Mouse (Mus musculus) spleen, adult 2 months (tissue): ENCODE results near the gene Mtg2. TPM values are rescaled to one million over a fixed set of nuclear protein-coding genes. Genes with fewer than 3 reads are reported as not detected.
A peak's percentile ranks its signal among the peaks of the same experiment; 100 is the strongest.

Experiments used
- DNase-seq, 2 experiments: peaks; one replicate each; pipeline versions ENCODE4 v3.0.0 to v3.0.0-alpha.2; 2012 to 2021; ENCODE audit warnings: low spot score in 2 of 2, low read depth in 1 of 2
- H3K27ac ChIP-seq: fragments of 200-500 bp; 2 replicates; pipeline ENCODE4 v1.5.1; 2012; ENCODE audit warnings: low read length, inconsistent platforms; ENCODE audit not compliant: insufficient read depth
- H3K27me3 ChIP-seq: fragments of 200-500 bp; 2 replicates; pipeline ENCODE4 v1.6.1; 2012; ENCODE audit warnings: mild to moderate bottlenecking, moderate library complexity, low read length, inconsistent platforms; ENCODE audit not compliant: control insufficient read depth, insufficient read depth
- H3K36me3 ChIP-seq: fragments of 200-500 bp; 2 replicates; pipeline ENCODE4 v1.6.1; 2012; ENCODE audit warnings: mild to moderate bottlenecking, low read length, inconsistent platforms; ENCODE audit not compliant: control insufficient read depth, insufficient read depth
- H3K4me1 ChIP-seq: fragments of 200-500 bp; 2 replicates; pipeline ENCODE4 v1.6.1; 2011; ENCODE audit warnings: inconsistent platforms; ENCODE audit not compliant: control insufficient read depth, insufficient read depth, insufficient read length
- H3K4me3 ChIP-seq: fragments of 200-500 bp; 2 replicates; pipeline ENCODE4 v1.5.1; 2011; ENCODE audit warnings: mild to moderate bottlenecking, inconsistent platforms; ENCODE audit not compliant: insufficient read depth, insufficient read length; ENCODE audit errors: extremely low read depth
- CTCF ChIP-seq: fragments of 200-500 bp; IDR thresholded peaks from 2 replicates; pipeline ENCODE4 v1.5.1; 2011; ENCODE audit warnings: mild to moderate bottlenecking, inconsistent platforms; ENCODE audit not compliant: insufficient read depth, insufficient read length, insufficient replicate concordance; ENCODE audit errors: extremely low read depth
- POLR2A ChIP-seq: fragments of 200-500 bp; IDR thresholded peaks from 2 replicates; pipeline ENCODE4 v1.6.1; 2011; ENCODE audit warnings: low read depth, low read length, inconsistent platforms
- WGBS: fragments of 180-500 bp; shearing (Covaris S2); methylation state at CpG from one replicate; pipeline ENCODE4 v1.1.7; 2018; 5-methylcytosine and 5-hydroxymethylcytosine counted together
- polyA plus RNA-seq: library from polyadenylated mRNA; depleted of rRNA; stranded (reverse); fragments of >200 nt; gene quantifications from 2 replicates; pipeline ENCODE4 v1.2.3, GENCODE M21; 2012

Gene Mtg2
- polyA plus RNA-seq, 1 experiment: 13.9 TPM

DNA sequence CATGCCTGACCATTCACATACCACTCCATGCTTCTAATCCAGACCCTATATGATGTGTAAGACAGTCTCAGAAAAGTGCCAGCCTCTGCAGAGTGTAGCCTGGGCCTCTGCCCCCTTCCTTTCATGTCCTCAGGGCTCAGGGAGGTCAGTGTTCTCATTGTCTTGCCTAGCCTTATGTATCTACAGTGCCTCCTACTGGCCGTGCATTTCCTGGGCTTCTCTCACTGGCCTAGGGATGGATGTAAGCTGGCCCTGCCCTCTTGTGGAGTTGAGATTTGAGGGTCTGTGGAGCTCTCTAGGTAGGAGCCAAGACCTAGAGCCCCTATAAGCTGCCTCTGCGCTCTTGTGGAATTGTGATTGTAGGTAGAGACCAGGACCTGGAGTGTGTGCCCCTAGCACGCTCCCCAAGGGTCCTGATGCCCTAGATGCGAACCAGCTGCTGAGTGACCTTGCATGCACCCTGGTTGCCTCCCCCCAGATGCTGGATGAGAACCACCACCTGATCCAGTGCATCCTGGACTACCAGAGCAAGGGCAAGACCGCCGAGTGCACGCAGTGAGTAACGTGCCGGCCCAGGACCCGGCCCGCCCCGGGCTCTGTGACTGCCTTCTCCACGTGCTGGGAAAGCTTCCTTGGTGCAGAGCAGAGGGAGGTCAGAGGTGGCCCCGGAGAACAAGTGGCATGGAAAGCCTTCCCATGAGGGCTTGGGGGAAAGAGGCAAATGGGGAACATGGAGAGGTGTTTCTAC is 18.2 kb upstream of the Mtg2 start:
- Histone ChIP-seq H3K4me1 (peaks cover 2% of the 10 kb centered on the region; the same call in 1 of the 2 replicates), H3K4me3 (no peak overlapping the region), H3K27me3 (no peaks in the 10 kb centered on the region), H3K27ac (no peak overlapping the region), H3K36me3 (peaks cover 6% of the 10 kb centered on the region)
- TF ChIP-seq POLR2A (no peak), CTCF (peak; percentile 18; the same call in 1 of the 2 replicates)
- 94% methylated on average over 14 of the region's 14 CpGs for WGBS
- DNase-seq: peak in 1 of 2 experiments; percentile 22

DNA sequence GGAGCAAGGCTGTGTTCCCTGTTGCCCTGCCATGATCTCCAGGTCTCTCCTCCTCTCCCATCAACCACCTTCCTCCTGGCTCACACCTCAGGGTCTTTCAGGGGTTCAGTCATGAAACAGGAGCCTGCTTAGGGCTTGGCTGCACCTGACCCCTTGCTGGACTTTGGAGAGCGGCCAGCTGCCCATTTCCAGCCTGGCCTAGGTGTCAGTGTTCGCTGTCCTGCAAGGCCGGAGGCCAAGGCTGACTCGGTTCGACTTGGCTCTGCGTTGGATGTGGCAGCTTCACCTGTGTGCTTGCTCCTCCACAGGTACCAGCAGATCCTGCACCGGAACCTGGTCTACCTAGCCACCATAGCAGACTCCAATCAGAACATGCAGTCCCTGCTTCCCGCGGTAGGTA is 17.4 kb upstream of the Mtg2 start:
- peaks cover 7% of the 10 kb centered on the region for H3K36me3 ChIP-seq
- whole genome bisulfite sequencing: 96% methylated on average over 9 of the region's 9 CpGs

DNA sequence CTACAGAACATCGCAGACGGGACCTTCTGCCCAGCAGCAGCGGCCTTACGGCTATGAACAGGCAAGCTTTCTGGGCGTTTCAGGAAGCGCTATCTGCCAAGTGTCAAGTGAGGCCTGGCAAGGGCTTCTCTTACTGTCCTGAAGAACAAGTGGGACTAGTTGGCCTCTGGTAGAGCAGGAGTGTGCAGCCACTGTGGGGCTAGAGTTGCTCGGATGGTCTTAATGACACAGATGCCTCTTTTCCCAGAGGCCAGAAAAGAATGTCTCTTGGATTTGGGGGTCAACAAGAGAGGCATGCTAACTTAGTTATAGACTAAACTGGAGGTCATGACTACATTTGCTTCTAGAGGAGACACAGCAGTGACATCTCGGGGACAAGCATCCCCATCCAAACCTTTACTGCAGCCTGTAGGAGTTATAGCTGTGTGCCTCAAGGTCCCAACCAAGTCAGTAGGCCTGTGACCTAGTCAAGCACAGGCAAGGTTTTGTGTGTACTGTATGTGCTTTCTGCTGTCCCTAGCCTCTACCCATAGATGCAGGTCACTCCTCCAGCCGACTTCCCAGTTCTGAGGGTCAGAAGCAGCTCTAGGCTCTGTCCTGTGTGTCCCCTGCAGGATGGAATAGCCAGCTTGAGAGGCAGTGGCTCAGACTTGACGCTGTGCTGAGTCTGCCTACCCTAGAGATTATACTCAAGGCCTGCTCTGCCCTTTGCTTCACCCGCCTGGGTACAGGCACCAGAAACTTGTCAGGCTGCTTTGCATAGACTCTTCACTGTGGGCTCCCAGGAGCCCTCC is 6.9 kb upstream of the Mtg2 start:
- H3K36me3 ChIP-seq: peaks cover 19% of the 10 kb centered on the region
- no peaks in the 10 kb centered on the region for H3K4me1 ChIP-seq
- H3K27ac ChIP-seq: no peak overlapping the region
- H3K27me3 ChIP-seq: no peaks in the 10 kb centered on the region
- WGBS: 92% methylated on average over 11 of the region's 11 CpGs
- no peak for DNase-seq
- TF ChIP-seq CTCF (no peak), POLR2A (no peak)
- no peak overlapping the region for H3K4me3 ChIP-seq

More for the DNA sequence above, 17.4 kb upstream of the Mtg2 start:
- peaks cover 2% of the 10 kb centered on the region; the same call in 1 of the 2 replicates for H3K4me1 ChIP-seq
- H3K27ac ChIP-seq: no peak overlapping the region
- TF ChIP-seq POLR2A (no peak), CTCF (no peak)
- H3K4me3 ChIP-seq: no peak overlapping the region
- DNase-seq: no peak
- H3K27me3 ChIP-seq: no peaks in the 10 kb centered on the region

DNA sequence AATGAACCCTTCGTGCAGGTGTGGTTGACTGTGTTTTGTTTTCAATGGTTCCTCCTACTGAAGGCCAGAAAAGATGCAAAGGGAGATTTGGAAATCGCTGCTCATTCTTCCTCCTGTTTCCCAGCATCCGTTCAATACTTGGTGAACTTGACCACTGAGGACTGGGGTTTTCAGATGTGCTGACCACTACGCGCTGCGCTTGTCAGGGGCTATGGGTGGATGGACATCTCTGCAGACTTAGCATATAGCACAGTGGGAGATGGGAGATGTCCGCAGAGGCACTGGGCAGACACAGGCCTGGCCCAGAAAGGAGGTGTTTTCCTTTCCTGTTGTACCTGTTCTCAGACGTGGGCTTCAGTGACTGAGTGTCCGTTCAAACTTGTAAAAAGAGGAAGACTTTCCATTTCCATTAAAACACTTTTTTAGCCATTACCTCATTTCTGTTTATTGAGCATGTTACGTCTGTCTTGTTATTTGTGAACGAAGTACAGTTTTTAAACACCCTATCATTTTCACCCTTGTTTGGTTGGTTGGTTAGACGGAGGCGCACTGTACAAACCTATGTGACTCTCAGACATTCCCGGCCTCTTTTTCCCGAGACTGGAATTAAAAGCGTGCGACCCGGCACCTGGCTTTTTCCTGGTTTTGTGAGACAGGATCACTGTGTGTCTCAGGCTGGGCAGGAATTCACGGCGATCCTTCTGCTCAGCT is 463 bp upstream of the Mtg2 start:
- Histone ChIP-seq H3K36me3 (no peaks in the 10 kb centered on the region; the same call in 1 of the 2 replicates), H3K27ac (peak overlapping the region; percentile 68), H3K4me3 (peak overlapping the region; percentile 85), H3K27me3 (no peaks in the 10 kb centered on the region), H3K4me1 (peaks cover 8% of the 10 kb centered on the region; the same call in 1 of the 2 replicates)
- no peak for DNase-seq
- WGBS: 32% methylated on average over 20 of the region's 20 CpGs
- TF ChIP-seq CTCF (no peak), POLR2A (no peak)

DNA sequence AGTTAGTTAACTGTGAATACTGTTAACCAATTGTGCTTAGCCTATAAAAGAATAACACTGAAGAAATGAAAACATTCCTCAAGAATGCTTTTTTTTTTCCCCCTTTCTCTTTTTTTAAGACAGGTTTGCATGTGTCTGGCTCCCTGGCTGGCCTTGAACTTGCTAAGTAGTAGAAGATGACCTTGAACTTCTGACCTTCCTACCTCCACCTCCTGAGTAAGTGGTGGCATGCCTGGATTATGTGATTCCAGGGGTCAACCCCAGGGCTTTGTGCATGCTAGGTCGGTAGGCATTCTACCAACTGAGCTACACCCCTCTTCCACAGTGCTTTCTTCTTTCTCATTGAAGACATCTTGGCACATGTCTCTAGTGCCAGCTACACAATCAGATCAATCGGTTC is 1.3 kb downstream of the Mtg2 start:
- Histone ChIP-seq H3K27ac (no peak overlapping the region), H3K4me1 (peaks cover 8% of the 10 kb centered on the region; the same call in 1 of the 2 replicates), H3K27me3 (no peaks in the 10 kb centered on the region), H3K36me3 (no peaks in the 10 kb centered on the region; the same call in 1 of the 2 replicates), H3K4me3 (no peak overlapping the region)
- DNase-seq: no peak
- no peak for TF ChIP-seq POLR2A
- no peak for TF ChIP-seq CTCF
- 90% methylated on average over 2 of the region's 2 CpGs for WGBS

DNA sequence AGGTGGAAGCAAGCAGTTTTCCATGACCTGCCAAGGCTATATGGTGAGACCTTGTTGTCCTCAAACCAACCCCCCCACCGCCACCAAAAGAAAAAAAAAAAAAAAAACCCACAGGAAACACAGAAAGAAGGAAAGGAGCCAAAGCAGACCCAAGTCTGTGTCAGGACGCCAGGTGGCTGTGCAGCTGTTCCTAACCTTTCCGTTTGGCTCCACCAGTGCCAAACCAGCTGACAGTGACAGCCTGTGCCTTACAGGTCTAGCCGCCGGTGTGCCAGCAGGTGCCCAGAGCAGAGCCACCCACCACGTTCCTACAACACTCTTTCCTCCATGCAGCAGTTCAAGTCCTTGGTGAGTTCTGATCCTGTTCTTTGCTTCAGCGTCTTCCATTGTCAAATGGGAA is 2.5 kb downstream of the Mtg2 start:
- H3K4me3 ChIP-seq: no peak overlapping the region
- no peak for TF ChIP-seq CTCF
- TF ChIP-seq POLR2A: no peak
- H3K36me3 ChIP-seq: peaks cover under 1% of the 10 kb centered on the region; the same call in 1 of the 2 replicates
- DNase-seq: no peak
- peaks cover 8% of the 10 kb centered on the region; the same call in 1 of the 2 replicates for H3K4me1 ChIP-seq
- no peaks in the 10 kb centered on the region for H3K27me3 ChIP-seq
- H3K27ac ChIP-seq: no peak overlapping the region
- WGBS: 63% methylated on average over 7 of the region's 7 CpGs
